Mouse (Mus musculus) embryo, embryonic 11 days (tissue): ENCODE measurements at regions not wholly inside any gene's neighbourhood (a gene's known extent, or its start where the extent isn't known, plus 50 kb on each side); places are given as distances from the start of the nearest gene placed in this dataset.

ENCODE experiments used
- DNase-seq: peaks from one replicate; pipeline ENCODE4 v3.0.0-alpha.2; 2015

DNA sequence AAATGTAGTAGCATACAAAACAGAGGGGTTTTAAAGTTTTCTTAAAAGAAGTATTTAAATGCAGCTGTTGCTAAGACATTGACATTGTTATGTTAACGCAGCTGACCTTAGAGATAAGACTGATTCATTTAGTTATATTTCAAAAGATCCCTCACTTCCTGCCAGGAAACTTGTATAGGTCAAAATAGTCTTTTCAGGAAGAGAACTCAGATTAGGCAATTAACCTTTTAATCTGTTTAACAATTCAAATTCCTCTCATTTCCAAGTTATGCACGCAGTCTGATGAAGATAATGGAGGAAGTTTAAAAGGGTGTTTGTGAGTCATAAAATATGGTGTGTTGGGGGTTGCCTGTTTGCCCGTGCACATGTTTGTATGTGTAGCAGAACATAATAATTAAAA is 448.5 kb downstream of the Tmtc2 start:
- DNase-seq: no peak

- DNase-seq: no peak
Measured at GRCm38 (mm10) chr10:105120229-105120628, 454.0 kb downstream of the Tmtc2 start.

DNA sequence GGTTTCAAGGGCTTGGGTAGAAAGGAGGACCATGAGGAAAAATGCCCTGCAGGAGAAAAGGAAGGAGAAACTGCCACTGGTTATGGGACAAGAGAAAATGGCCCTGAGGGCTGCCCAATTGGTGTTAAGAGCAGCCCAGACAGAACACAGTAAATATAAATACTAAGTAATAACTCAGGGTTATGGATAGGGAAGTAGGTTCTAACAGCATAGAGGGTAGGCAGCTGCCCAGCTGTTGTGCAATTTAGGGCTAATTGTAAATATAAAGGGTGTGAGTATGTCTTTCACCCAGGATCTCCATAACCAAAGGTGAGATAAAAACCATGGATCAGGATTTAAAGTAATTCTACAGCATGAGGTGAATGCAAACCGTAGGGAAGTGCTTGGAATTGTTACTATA is 458.1 kb downstream of the Tmtc2 start:
- no peak for DNase-seq

GRCm38 (mm10) chr10:105114927-105115326 is 459.3 kb downstream of the Tmtc2 start:
- no peak for DNase-seq

GRCm38 (mm10) chr10:105110247-105110646 is 464.0 kb downstream of the Tmtc2 start:
- DNase-seq: peak; percentile 32

GRCm38 (mm10) chr10:105097045-105097331 is 477.3 kb downstream of the Tmtc2 start:
- DNase-seq: no peak

GRCm38 (mm10) chr10:105096323-105097044 is 477.8 kb downstream of the Tmtc2 start:
- no peak for DNase-seq

GRCm38 (mm10) chr10:105095800-105096199 is 478.5 kb downstream of the Tmtc2 start:
- DNase-seq: no peak

- no peak for DNase-seq
Measured at GRCm38 (mm10) chr10:105076892-105077291, 497.4 kb downstream of the Tmtc2 start.

GRCm38 (mm10) chr10:105034711-105035386 is 539.4 kb downstream of the Tmtc2 start:
- DNase-seq: no peak

DNA sequence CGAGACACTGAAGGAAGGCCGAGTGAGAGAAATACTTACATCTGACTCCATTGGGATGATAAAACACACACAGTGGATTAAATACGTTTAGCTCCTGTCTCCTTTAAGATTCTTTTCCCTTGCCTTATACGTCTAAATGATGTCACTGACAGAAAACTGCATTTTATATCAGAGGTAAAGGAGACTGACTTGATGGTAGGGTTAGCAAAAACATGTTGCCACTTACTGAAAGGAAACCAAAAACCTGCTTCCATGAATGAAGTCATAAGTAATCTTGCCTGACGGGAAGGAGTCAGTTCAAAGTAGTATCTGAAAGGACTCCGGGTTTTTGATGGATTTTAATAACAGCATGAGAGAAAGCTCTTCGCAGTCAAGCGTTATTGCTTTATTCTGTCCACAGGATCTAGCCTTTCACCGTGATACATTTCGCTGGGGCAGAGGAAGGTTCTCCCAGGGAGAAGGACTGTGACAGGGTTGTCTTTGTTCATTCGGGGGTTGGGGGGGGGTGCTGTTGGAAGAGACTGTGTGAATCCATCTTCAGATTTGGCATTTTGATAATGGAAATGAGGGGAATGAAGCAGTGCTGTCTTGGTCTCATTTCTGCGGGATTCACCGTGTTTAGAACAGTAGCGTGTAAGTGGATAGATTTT is 553.7 kb downstream of the Tmtc2 start:
- peak; percentile 28 for DNase-seq

DNA sequence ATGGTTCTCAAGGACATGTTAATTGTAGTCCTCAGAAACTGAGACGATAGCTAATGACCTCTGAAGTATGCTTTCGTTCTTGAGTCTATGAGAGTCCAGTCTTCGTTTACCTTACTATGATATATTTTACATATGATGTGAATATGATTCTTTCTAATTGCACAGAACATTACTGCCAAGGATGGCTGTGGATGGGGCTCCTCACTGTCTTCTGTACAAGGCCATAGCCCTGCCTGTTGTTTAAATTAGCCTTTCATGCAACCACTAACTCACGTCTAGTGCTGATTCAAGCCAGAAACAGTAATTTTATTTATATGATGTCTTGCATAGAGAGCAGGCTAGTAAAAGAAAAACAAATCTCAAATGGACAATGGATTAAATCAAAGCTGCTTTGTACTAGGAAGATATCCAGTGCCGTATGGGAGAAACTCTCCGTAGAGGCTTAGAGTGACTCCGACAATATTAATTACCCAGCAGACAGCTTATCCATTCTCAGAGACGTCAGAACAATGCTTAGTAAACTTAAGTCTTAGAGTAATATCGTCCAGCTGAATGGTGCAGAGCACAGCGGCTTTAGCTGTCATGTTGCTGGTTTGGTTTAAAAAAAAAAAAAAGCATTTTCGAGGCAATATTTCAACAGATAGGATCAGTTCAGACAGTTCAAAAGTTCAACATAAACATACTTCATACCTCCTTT is 554.3 kb downstream of the Tmtc2 start:
- DNase-seq: peak; percentile 12
